Mouse (Mus musculus) liver (tissue): ENCODE measurements around the gene 1700123L14Rik.
"Not testable (repeated sequence)": the region's sequence is repeated elsewhere in the genome, so short reads cannot be mapped to it uniquely, and the experiment has no call there.

ENCODE experiments used
- DNase-seq: peaks from one replicate; pipeline ENCODE4 v3.0.0-alpha.2; 2020; ENCODE audit warnings: mixed read lengths

1700123L14Rik gene

DNA sequence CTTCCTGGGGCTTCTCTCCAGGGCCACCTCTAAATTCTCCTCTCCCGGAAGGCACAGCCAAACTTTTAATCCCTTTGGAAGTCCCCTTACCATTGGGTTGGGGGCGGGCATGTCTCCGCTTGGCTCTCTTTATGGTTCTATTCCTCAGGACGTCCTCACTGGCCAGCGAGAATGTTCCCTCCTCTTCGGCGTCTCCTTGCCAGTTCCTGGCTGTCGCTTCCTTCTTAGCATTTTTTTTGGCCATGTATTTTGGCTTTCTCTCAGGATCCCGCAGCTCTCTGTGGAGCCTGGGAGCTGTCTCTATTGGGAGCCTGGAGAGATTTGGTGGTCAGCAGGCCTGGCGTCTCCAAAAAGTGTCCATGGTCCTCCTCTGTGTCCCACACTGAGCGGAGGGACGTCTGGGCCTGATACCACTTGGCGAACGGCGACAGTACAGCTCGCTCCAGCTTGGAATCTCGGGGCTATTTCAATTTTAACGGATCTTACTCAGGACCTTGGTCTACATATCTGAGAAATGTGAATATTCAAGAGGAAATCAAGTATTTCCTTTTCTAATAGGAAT lies at the start of gene 1700123L14Rik:
Gene 1700123L14Rik, minus strand, starts transcription at position 426 of the 562 bp plus-strand sequence.
- DNase-seq, result no peak

DNA sequence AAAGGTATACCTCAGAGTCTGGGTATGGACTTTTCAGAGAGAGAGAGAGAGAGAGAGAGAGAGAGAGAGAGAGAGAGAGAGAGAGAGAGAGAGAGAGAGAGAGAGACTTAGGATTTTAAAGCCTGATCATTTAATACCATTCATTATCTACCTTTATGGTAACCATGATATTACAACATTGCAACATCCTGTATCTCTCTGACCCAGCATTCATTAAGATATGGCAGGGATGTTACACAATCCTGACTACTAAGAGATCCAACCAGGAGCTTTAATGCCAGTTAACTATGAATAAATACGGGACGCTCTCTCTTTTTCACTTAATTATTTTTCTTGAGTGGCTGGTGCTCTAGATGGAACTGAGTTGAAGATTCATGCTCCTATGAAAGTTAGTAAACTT lies 39.4 kb upstream of the 1700123L14Rik start:
- DNase-seq, result no peak

DNA sequence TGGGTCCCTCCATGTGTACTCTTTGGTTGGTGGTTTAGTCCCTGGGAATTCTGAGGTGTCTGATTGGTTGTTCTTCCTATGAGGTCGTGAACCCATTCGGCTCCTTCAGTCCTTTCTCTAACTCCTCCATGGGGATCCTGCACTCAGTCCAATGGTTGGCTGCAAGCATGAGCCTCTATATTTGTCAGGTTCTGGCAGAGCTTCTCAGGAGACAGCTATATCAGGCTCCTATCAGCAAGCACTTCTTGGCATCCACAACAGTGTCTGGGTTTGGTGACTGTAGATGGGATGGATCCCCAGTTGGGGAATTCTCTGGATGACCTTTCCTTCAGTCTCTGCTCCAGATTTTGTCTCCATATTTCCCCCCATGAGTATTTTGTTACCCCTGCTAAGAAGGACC lies 32.9 kb upstream of the 1700123L14Rik start:
- not testable (repeated sequence) for DNase-seq

DNA sequence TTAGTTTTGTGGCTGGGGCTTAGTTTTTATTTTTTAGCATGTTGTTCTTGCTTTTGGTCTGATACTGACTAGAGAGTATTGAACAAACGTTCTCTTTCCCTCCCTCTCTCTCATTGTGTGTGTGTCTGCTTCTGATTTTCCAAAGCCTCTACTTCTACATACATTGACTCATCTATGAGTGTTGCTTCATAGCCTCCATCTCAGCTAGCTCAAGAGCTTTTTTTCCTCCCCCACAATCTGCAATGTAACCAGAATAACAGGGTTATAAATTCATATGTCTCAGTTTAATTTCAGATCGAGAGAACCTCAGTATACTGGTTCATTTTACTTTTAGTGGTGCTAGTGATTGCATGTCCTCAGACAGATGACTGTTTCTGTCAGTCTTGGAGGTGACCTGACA lies 20.5 kb upstream of the 1700123L14Rik start:
- DNase-seq, result no peak

DNA sequence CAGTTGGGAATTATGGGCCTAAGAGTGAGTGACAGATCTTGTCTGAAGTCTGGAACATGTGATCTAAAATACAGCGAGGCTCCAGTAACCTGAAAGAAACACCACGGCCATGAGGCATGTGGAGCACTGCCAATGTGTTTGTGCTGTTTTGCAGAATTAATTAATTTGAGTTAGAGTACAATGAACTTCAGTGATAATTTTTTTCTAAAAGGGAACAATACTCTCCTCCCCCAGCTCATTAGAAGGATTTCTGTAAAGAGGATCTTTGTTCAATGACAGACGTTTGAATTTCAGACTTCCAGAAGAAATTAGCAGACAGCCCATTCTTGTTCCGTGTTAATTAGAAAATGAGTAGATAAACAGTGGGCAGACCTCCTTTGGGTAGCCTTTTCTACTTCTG lies 17.3 kb upstream of the 1700123L14Rik start:
- no peak for DNase-seq

DNA sequence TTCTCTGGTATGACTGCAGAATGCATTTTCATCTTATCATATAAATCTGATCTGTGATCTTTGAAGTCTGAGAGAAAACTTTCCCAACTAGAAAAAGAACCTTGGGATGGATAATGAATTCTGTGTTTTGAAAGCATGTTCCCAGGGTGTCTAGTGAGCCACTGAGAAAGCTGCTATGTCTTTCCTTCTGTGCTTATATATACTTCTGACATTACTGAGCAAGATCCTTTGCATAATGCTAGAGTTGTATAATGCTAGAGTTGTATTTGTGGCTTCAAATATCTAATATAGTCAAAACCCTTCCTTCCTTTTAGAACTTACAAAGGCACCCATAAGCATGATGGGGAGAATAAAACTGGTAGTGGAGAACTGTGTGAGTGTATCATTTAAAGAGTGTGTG lies 12.5 kb upstream of the 1700123L14Rik start:
- DNase-seq, result no peak

DNA sequence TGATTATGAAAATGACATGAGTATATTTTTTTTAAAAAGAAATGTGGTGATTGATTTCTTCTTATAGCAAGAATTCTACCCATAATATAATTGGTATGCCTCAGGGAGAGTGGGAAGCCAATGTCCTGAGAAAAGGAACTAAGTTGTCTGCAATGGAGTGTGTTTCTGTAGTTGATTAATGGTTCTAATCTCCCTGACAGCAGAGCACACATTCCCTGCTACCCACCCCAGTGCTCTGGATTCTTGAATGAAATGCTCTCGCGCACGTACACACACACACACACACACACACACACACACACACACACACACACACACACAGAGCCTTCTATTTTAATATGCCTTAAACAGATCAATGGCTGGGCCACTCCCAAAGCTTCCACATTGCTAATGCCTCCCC lies 7.6 kb upstream of the 1700123L14Rik start:
- DNase-seq, result no peak

DNA sequence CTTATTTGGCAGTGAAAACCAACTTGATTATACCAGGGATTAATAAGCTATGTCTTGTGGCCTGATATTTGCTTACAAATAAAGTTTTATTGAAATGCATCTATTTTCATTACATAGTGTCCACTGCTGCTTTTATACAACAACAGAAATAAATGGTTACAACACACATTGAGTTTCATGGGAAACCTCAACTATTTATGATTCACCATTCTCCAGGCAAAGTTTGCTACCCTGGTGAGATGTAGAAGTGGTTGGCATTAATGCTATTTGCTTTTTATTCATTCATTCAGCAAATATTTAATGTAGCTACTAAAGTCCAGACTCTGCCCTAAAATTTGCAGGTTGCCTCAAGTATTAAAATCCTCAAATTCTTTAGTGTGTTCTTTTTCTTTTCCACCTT lies 988 bp upstream of the 1700123L14Rik start:
- DNase-seq, result no peak

DNA sequence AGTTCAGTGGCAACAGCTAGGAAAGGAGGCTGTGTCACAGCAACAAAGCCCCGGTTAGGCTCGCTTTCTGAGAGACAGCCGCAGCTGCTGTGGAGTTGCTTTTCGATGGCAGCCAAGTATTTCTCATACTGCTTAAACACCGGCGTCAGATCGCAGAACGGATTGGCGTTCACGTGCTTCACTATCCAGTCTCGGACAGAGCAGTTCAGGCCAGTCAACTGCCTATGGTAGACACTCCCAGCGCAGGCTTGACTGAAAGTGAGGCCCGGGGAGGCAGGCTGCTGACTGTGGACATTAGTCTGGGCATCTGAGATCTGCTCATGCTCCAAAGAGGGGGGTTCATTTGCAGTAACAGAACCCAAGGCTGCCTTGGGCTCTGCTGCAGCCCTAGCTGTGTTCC lies 640 bp downstream of the 1700123L14Rik start:
- no peak for DNase-seq

DNA sequence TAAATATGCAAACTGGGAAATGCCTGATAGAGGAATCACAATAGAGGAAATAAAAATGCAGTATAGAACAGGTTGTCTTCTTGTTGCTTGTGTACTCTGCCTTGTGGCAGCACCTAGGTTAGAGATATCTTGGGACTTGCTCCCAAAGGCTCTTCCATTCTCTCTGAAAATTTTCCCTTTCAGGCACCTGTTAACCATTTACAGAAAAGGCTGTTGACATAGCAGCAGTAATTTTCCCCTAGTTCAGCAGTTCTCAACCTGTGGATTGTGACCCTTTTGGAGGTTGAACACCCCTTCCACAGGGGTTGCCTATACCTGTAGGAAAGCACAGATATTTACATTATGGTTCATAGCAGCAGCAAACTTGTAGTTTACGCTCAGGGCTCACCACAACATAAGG lies 22.7 kb downstream of the 1700123L14Rik start:
- DNase-seq, result no peak

DNA sequence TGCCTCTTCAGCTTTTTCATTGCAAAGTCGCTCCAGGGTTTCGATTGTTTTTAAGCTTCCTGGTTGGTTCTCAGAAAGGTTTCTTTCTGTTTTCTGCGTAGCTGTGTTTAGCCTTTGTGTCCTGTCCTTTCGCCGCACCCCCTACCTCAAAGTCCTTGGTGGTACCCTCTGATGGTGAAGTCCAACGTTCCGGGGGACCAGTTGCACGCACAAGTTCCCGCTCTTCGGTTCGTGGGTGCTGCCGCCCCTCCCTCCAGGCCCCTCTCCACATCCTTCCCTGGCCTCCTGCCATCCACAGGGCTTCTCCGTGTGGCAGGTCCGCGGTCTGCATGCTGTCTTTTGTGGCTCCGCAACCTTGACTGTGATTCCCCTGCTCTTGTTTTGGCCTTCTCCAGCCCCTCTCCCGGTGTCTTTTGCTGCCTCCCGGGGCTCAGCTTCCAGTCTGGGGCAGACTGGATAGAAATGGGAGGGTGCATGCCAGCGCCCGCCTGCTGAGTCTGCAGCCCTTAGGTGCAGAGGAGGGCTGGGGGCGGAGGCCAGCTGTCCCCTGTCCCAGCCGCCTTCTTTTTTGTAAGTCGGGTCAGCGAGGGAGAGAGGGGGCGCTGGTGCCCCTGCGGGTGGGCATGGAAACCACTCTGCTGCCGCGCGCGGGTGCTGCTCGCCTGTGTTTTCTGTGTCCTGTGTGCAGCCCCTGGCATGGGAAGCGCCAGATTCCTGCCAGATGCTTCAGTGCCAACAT lies 49.3 kb downstream of the 1700123L14Rik start:
- peak; percentile 15 for DNase-seq

DNA sequence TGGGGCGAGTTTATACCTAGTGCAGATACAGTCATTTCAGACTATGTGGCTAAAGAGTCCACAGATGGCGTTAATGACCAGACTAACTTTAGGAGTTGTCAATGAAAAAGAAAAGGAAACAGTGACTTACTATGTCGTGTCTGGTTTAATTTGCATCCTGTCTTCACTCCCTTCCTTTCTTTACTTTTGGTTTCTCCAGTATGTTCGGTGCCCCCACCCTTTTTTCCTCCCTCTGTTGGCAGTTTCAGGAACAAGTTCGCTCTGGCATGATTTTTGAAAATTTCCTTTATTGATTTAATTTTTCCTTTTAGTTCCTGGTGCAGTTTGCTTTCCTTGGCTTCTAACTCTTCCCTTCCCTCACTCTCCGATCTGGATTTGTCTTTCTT lies 49.9 kb downstream of the 1700123L14Rik start:
- DNase-seq, result no peak
